Mouse (Mus musculus) kidney, adult 2 months (tissue): Measurements from ENCODE around the gene Fads6.

ENCODE experiments used
- CTCF ChIP-seq: fragments of 200-500 bp; conservative IDR thresholded peaks from 2 replicates; pipeline ENCODE4 v1.5.1; 2011; ENCODE audit warnings: low read depth, mild to moderate bottlenecking, control low read depth, low read length, moderate library complexity, mixed read lengths; ENCODE audit not compliant: insufficient read depth, insufficient read length
- POLR2A ChIP-seq: fragments of 200-500 bp; IDR thresholded peaks from one replicate; pipeline ENCODE4 v1.6.1; 2011; ENCODE audit warnings: low read depth, low read length, control low read depth

- TF ChIP-seq CTCF (no peak), POLR2A (no peak)
Measured at GRCm38 (mm10) chr11:115317204-115317603, 19.7 kb upstream of the Fads6 start.
